Mouse (Mus musculus): ENCODE measurements around the gene 1700013G24Rik.

GRCm38 (mm10) chr4:137449715-137450114, 3.4 kb upstream of the 1700013G24Rik start:
- no peak for TF ChIP-seq CTCF (IDR thresholded peaks at IDR 0.05; ENCODE audit: borderline replicate concordance, insufficient read depth, low read length)
- TF ChIP-seq POLR2A (IDR thresholded peaks at IDR 0.05; ENCODE audit: low read depth, low read length), result no peak

Measured in embryonic fibroblast, embryonic 13.5 days (primary cell).